Mouse (Mus musculus) cerebellum, adult 11-12 months (tissue): ENCODE measurements at regions not wholly inside any gene's neighbourhood (a gene's known extent, or its start where the extent isn't known, plus 50 kb on each side); places are given as distances from the start of the nearest gene placed in this dataset.
A peak's percentile ranks its signal among the peaks of the same experiment; 100 is the strongest.

Experiments used
- DNase-seq: peaks from one replicate; pipeline ENCODE4 v3.0.0; 2022

DNA sequence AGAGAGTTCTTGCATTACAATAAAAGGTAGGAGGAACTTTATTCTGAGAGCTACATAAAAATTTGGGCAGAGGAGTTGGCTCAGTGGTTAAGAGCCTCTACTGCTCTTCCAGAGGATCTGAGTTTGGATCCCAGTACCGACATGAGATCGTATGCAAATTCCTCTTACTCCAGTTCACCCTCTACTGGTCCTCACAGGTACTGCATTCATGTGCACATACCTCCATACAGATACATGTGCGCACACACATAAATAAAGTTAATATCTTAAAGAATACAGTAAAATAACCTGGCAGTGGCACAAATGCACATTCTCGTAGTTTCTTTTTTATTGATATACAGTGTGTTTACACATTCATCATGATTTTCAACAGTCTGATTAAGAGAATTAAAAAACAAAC is 232.4 kb downstream of the Vps13c start:
- no peak for DNase-seq

DNA sequence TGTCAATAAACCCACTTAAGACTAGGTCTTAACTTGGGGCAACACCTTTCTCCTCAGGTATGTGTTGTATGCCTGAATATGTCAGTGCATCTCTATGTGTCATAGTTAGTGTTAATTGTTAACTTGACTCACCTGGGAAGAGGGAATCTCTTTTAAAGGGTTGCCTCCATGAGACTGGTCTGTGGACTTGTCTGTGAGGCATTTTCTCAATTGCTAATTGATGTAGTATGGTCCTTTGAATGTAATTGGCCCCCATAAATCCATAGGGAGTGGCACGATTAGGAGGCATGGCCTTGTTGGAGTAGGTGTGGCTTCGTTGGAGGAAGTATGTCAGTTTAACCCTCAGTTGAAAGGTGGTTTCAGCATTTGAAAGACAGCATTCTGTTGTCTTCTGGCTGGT is 237.1 kb downstream of the Vps13c start:
- no peak for DNase-seq

DNA sequence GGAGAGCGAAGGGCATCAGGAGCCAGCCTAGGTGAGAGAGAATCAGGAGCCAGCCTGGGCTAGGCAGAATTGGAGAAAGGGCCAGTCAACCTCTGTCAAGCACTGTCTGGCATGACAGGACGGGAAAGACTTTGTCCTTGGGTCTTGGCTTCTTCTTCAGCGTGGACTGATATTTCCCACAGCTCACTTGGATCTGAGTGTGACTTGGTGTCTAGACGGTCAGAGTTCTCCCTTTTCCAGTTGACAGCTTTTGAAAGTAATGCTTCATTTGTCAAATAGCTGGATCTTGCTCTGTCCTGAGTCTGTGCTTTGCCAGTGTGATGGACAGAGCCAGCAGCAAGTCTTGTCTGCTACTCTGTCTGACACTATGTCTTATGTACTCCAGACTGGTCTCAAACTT is 243.1 kb downstream of the Vps13c start:
- DNase-seq, result no peak

DNA sequence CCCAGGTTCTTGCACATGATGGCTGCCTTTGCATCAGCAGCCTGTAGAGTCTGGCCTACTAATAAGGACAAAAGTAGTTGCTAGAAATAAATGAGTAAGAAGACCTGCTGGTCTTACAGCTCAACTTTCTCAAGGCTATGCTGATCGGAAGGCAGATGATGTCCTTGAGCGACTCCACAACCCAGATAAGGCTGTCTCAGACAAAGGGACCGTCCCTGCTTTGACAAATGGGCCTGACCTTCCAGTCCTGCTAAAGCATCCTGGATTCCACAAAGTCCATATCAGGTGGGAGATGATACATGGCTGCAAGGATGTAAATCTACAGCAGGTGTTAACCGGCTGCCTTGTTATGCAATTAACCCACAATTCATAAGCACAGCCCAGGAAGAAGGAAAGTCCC is 244.8 kb downstream of the Vps13c start:
- no peak for DNase-seq

DNA sequence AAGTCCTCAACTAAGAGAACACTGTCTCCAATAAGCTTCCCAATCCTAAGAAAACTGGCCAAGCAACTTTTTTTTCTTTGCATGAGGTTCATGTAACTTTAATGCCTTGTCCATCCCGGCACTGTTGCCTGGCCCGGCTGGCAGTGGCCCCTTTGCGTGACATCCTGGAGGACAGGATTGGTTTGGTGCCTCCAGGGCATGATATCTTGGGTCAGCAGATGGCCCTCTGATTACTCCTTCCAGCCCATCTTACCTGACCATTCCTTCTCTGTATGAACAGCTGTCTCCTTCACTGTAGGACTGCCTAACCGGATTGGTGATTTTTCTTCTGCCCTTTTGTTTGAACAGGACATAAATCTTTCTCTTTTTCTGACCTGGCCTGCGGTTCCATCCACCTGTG is 254.4 kb downstream of the Vps13c start:
- peak; percentile 37 for DNase-seq

DNA sequence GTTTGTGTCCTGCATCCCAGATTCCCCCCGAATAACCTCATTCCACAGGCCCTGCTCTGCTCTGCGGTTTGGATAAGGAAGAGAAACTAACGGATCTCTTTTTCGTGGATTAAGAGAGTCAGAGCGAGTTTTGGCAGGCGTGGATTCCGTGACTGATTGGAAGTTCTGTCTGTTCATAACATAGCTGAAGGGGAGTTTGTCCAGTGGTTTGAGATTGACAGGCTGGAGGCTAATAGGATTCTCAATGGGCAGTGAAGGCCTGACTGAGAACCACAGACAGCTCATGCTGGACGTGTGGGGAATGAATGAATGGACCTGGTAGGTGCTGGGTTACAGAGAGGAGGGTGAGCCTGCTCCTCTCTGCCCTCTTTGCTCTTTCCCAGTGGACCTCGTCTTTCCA is 269.6 kb downstream of the Vps13c start:
- DNase-seq, result no peak

DNA sequence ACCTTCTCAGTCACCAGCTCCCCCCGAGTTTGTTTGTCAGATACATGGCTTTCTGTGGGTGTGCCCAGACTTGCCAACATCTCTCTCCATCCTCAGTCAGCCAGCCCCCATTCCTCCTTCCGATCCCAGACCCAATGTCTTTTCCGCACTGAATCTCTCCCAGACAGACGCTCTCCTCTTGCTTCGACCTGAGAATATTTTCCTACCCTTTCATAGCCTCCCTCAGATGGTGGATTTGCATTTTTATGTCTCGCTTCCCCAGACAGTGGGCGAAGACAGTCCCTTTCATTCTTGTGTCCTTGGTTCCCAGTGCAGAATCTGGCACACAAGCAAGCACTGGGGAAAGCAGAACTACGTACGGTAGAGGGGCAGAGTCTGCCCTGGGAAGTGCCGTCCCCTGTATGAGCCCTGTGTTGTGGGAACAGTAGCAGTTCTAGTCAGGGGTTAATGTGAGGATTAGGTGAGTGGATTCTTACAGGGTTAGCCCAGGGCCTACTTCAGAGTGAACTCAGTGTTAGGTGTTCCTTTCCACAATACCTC is 275.0 kb downstream of the Vps13c start:
- DNase-seq, result no peak

DNA sequence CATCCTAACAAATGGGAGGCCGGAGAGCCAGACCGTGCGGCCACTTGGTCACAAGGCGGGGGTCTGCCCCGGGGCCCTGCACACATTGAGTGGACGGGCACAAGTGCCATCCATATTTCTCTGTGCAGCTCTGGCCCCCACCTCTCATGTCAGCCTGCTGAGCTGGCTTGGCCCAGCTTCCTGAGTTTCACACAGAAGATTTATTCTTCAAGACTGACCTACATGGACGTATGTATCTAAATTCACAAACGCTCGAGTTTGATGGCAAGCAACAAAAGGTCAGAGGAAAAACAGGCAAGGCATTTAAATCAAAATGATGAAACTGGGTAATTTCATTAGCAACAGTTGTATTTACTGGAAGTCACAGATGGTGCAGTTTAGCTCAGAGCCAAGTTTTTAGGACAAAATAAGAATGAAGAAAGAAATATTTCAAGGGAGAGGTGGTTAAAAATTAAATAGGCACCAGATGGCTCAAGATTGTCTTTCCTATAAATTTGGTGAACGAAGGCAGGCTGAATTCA is 276.1 kb downstream of the Vps13c start:
- DNase-seq, result peak; percentile 51

DNA sequence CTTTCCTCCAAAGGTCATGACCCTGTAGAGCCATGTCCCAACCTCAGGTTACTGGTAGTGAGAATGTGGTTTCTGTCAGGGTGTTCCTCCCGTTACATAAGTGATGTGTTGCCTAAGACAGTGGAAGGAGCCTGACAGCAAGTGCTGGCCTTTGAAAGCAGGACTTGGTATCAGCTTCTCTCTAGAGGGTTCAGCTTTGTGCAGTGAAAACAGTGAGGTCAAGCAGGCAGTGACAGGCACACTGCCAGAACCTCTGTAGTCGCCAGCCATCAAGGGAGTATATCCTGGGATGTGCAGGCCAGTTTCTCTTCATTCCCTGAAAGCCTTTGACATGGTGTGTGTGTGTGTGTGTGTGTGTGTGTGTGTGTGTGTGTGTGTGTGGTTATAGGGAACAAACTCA is 278.1 kb downstream of the Vps13c start:
- no peak for DNase-seq

DNA sequence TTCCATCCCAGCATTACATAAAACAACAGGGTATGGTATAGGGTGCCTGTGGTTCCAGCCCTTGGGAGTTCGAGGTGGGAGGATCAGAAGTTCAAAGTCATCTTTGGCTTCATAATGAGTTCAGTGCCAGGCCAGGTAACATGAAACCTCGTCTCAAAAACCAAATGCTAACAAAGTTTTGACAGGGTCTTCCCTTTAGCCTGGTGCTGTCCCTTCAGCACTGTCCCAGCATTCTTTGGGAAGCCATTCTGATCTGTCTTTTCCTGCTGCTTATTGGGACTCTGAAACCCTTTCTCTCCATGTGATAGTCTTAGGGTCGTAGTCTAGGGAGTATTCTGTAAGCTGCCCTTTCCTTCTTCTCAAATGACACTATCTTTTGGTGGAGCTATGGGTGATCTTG is 282.1 kb downstream of the Vps13c start:
- DNase-seq, result no peak

DNA sequence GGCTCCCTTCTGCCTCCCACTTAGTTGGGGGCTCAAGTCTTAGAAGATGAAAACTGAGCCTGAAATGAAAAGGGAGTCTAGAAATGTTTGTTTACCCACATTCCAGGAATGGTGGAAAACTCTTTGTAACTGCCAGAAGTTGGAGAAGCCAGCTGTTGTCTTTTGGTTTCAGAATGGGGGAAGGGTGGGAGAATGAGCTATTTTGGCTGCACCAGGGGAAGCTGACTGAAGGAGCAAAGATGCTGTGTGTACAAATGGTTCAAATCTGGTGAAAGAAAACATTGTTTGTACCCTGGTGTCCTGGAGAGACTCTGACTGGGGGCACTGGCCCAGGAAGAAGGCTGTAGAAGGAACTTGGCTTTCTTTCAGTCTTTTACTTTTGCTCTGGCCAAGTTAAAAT is 291.1 kb downstream of the Vps13c start:
- DNase-seq, result peak; percentile 8

DNA sequence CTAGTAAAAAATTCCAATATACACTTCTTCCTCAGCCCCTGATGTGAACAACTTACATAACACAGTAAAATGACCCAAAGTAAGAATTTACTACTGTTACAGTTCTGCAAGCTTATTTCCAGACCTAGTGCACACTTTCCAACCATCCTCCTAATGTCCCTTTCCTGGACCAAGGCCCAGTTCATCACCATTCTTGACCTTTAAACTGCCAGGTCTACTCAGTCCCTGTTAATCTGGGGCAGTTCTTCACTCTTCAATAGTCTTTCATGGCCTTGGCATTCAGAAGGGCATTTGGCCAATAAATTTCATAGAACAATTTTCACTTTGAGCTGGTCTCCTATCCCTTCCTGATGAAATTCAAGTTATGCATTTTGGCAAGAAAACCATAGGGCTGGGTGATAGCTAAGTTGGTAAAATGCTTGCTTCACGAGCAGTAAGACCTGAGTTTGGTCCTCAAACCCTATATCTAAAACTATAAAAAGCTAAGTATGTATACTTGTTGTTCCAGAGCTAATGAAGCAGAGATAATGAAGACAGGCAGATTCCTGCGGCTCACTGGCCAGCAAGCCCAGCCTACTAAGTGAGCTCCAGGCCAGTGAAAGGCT is 295.4 kb downstream of the Vps13c start:
- no peak for DNase-seq

DNA sequence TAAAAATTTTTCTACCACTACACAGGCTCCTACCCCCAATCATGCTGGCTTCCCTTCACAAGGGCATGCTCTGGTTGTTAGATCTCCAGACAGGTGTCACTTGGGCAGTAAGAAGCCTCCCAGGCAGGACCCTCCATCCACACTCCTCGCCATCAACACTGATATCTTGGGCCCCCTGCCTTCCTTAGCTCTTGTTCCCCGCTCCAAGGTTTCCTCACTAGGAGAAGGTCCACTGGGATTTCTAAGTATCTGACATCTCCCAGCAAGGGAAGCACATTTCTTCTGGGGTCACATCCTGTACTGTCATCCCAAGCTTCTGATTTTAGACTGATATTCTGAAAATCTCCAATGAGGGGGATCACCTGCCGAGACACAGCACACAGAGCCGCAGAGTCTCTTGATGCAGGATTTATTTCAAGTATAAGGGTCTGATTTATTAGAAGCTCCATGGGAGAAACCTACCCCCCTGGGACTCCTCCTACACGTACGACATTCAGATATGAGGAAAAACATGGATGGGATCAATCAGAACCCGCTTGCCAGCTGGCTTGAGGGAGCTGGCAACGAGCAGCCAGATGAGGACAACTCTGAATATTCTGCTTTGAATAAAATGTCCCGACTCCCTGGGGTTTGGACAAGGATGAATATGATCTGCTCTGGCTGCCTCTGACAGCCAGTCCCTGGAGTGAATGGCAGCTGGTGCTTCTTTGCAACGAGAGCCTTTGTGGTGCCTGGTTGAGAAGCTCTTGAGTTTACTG is 322.8 kb downstream of the Vps13c start:
- DNase-seq, result peak; percentile 8

DNA sequence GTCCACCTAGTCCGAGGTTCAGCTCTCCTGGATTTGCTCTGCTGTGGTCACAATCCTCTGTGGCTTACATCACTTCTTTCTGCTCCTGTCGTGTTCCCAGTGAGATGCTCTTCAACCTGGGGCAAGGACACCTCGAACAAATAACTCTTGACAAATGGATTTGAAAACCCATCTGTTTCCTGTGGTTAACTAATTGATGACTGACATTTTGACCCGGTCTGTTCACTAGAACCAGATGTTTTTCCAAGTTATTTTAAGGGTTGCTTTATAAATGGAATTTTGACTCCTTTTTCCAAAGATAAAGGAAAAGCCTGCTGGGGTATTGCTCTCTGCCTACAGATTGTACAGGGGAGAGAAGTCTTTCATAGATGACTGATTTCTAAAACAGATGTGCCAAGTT is 326.4 kb downstream of the Vps13c start:
- DNase-seq, result no peak

DNA sequence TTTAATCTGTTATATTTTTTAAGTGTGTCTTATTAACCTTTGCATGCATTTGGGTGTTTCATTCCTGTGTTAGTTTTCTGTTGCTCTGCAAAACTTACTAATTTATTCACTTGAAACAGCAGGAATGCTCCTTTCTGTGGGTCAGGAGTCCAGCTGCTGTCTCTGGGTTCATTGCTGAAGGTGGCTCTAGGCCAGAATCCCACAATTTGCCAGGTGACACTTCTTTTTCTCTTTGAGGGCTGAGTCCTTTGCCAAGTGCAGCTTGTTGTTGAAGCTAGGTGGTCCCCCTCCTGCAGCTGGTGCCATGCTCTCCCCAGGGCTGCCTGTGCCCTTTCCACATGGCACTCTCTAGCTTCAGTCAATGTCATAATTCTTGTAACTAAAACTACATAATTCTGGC is 348.7 kb downstream of the Vps13c start:
- no peak for DNase-seq

DNA sequence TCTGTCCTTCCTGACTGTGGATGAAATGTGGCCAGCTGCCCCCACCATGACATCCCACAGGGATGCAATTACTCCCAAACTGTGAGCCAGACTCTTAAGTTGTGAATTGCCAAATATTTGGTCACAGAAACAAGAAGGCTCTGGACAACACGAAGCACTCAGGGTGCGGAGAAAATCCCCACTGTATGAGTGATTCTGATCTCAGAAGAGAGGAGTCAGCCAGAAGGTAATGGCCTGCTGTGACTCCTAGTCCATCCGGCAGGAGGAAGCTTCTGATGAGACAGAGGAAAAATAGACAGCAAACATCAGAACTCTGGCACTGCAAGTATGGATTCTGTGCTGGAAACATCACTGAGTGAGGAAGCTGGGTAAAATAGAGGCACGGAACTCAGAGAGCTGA is 359.6 kb downstream of the Vps13c start:
- DNase-seq, result no peak

DNA sequence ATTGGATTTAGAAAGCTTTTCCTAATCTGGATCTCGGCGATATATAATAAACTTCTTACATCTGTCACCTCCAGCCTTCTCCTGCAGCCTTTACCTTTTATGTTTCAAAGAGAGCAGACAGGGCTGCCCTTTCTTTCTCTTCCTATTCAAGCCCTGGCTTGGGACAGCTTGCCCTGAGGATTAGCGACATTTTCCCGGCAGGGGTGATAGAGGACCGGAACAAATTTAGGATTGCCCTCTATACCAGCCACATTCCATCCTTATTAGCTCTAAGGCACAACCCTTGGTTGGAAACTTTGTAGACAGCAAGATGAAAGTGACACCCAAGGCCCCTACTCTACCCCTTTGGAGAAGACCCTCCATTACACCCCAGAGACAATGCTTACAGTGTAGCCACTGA is 360.8 kb downstream of the Vps13c start:
- no peak for DNase-seq

DNA sequence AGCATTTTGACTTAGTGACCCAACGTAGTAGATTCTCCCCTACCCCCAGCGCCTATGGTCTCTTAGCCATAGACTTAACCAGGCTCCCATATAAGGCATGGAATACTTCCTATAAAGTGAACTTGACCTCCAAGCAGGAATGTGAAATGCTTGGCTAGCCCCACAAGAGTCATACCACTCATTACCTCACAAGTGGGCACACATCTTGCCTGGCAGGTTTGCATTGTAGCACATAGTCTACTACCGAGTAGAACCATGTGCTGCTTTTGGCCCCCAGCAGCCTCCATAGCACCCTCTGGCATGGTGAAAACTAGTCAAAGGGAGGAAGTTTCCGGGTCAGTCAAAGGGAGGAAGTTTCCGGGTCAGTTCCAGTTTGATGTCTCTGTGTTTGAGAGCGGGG is 385.5 kb downstream of the Vps13c start:
- DNase-seq, result no peak

DNA sequence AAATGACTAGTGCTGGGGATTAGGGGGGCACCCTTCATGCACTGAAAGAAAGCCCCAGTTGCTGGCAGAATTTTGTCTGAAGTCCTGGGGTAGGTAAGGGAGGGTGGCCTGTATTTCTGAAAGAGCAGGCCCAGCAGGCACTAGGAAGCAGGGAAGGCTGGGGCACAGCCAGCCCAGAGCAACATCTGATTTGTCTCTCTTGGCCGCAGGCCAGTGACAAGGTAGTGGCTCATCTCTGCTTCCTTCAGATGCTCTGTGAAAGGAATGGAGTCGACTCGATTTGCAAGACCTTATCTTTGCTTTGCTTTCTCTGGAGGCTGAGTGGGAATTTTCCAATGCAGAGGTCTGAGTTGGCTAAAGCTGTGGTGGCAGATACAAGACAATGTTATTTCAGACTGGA is 390.9 kb downstream of the Vps13c start:
- DNase-seq, result no peak

DNA sequence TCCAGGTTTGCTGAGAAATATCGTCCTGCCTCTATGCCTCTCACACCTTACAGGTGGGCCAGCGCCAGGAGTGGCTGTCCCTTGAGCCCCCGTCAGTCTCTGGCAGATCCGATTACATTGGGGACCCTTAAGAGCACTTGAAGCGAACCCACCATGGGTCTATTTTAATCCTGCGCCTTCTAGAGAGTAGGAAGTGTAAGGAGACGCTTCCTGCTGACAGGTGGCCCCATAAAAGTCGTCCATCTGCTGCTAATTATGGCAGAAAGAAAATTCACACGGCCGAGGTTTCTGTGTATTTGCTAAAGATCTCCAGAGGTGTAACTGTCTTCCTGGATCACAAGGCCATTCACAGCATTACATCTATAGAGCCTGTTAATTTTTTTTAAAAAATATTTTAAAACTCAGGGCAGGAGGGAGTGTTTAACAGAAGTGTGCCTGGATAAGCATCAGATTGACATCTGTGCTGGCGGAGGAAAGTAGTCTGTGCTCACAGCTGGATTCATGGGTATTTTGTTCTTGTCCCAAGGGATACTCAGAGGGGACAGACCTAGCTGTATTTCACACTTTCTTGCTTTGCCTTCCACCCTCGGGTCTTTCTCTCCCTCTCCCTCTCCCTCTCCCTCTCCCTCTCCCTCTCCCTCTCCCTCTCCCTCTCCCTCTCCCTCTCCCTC is 394.9 kb downstream of the Vps13c start:
- DNase-seq, result peak; percentile 11

DNA sequence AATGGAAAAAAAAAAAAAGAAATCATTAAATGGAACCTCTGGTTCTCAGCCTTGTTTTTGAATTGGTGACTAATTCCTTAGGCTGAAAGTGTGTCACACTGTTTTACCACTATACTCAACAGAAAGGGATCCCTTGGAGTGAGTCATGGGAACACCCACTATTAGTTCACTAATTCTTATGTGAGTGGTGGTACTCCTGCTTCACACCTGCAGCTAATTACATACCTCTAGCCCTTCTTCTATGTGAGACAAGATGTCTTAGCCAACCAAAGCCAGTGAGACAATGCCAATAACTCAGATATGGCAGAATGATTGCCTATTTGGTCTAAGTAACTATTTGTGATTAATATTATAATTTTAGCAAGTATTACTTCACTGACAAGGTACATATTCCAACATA is 398.9 kb downstream of the Vps13c start:
- DNase-seq, result no peak

DNA sequence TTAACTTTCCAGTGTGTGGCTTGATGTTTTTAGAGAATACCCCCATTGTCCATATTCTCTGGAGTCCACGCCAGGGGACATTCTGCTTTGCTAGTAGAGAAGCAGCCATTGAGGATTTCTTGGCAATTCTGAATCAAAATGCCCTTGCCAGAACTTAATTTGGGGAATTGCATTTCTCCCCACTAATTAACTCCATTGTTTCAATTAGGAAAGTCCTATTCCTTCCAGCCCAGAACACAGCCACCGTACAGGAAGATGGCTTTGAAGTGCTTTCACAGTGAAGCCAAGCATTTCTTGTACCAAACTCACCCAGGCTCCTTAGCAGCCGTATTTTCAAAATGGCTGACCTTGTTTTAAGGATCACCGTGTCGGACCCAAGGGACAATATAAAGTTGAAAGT is 399.4 kb downstream of the Vps13c start:
- no peak for DNase-seq

DNA sequence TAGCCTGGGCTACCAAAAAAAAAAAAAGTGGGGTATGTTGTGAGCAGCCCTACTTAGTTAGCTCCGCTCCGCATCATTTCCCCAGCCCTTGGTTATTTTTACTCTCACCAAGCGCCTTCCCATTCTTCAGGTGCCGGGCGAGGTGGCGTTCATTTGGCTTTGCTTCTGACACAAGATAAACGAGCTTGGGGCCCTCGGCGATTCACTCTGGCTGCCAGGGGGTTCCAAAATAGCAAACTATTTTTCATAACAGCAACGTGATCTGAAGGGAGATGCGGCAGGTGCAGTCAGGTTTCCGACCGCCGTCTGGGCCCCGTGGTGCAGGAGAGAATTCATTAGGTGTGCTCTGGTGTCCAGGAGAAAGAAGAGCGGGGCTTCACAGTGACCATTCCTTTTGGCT is 403.6 kb upstream of the Rora start:
- DNase-seq, result no peak

DNA sequence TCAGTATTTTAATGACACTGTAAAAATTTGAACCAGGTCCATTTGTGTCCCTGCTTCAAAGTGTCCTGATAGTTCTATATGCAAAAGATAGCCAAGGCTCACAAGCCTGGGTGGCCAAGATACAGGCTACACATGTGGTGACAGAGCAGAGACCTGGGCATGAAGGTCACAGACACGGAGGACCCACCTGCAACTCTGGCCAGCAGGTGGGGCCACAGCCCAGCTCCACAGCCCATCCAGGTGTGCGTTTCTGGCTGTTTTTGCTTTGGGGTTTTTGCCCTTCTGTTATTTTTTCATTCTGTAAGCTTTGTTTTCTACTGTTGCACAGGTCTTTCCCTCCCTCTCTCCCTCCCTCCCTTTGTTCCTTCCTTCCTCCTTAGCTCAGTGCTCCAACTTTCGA is 399.4 kb upstream of the Rora start:
- DNase-seq, result no peak
